Mouse (Mus musculus) liver, embryonic 14.5 days (tissue): ENCODE measurements around the gene Atp6v1g2. TPM values are rescaled to one million over a fixed set of nuclear protein-coding genes. Genes with fewer than 3 reads are reported as not detected.

ENCODE experiments used
- ATAC-seq: fragments of 200-750 bp; cut with Nextera tagmentation; 2 replicates; pipeline ENCODE4 v1.8.0; 2017; ENCODE audit warnings: moderate number of reproducible peaks, mild to moderate bottlenecking, moderate library complexity; ENCODE audit not compliant: insufficient read depth
- DNase-seq, 3 experiments: peaks; one replicate each; pipeline ENCODE4 v3.0.0-alpha.2; 2012 to 2013; ENCODE audit warnings: low read depth in 3 of 3, low spot score in 3 of 3
- H3K27ac ChIP-seq: fragments of 300-500 bp; sonication (generic); 2 replicates; pipeline ENCODE4 v1.5.1; 2014; ENCODE audit warnings: moderate library complexity, mild to moderate bottlenecking, control low read depth, inconsistent platforms
- H3K27me3 ChIP-seq: fragments of 300-500 bp; sonication (generic); 2 replicates; pipeline ENCODE4 v1.6.1; 2014; ENCODE audit warnings: mild to moderate bottlenecking, low read length, moderate library complexity; ENCODE audit not compliant: control insufficient read depth, insufficient read depth
- H3K36me3 ChIP-seq: fragments of 300-500 bp; sonication (generic); replicated peaks from 2 replicates; pipeline ENCODE4 v1.6.1; 2014; ENCODE audit warnings: low read depth; ENCODE audit not compliant: control insufficient read depth, insufficient read depth
- H3K4me1 ChIP-seq, 2 experiments: fragments of 200-500 bp in 1 of 2; fragments of 300-500 bp in 1 of 2; sonication (generic) in 1 of 2; replicated peaks; 2 replicates each; pipeline ENCODE4 v1.6.1; 2012 to 2014; ENCODE audit warnings: antibody characterized with exemption in 1 of 2, inconsistent platforms in 1 of 2, low read length in 1 of 2; ENCODE audit not compliant: control insufficient read depth in 2 of 2, insufficient read depth in 2 of 2
- H3K4me2 ChIP-seq: fragments of 300-500 bp; sonication (generic); 2 replicates; pipeline ENCODE4 v1.6.1; 2014; ENCODE audit warnings: low read depth, mild to moderate bottlenecking, control low read depth, moderate library complexity
- H3K4me3 ChIP-seq, 2 experiments: fragments of 200-500 bp in 1 of 2; fragments of 300-500 bp in 1 of 2; sonication (generic) in 1 of 2; 2 replicates each; pipeline ENCODE4 v1.5.1; 2012 to 2014; ENCODE audit warnings: low read depth in 2 of 2, low read length in 2 of 2, mild to moderate bottlenecking in 2 of 2, control low read depth in 1 of 2, inconsistent platforms in 1 of 2, moderate library complexity in 1 of 2; ENCODE audit not compliant: insufficient read depth in 1 of 2
- H3K9ac ChIP-seq: fragments of 300-500 bp; sonication (generic); replicated peaks from 2 replicates; pipeline ENCODE4 v1.6.1; 2014; ENCODE audit warnings: mild to moderate bottlenecking, control low read depth, moderate library complexity
- H3K9me3 ChIP-seq: fragments of 300-500 bp; sonication (generic); 2 replicates; pipeline ENCODE4 v1.6.1; 2016; ENCODE audit warnings: low read length, mixed read lengths; ENCODE audit not compliant: control insufficient read depth
- CTCF ChIP-seq: IDR thresholded peaks from 2 replicates; pipeline ENCODE4 v1.5.1; 2016; ENCODE audit warnings: antibody characterized with exemption, low read depth, control low read depth
- EP300 ChIP-seq: IDR thresholded peaks from 2 replicates; pipeline ENCODE4 v1.6.1; 2016; ENCODE audit warnings: antibody characterized with exemption, low read depth
- WGBS: fragments of 180-500 bp; shearing (Covaris S2); extraction: QIAGEN DNeasy Blood & Tissue Kit; methylation state at CpG from one replicate; pipeline ENCODE4 v1.1.7; 2014; ENCODE audit not compliant: insufficient replicate concordance; 5-methylcytosine and 5-hydroxymethylcytosine counted together
- polyA plus RNA-seq, 2 experiments: library from polyadenylated mRNA; depleted of rRNA in 1 of 2; stranded (reverse) in 1 of 2; unstranded in 1 of 2; fragments of >200 nt; fragmentation: Nextera tagmentation in 1 of 2; extraction: Ambion mirVana in 1 of 2; gene quantifications; 2 replicates each; pipeline versions ENCODE4 v1.2.1 to v1.2.3; 2012 to 2014

Gene Atp6v1g2
- polyA plus RNA-seq, 2 experiments: 0.76 to 1.8 TPM

GRCm38 (mm10) chr17:35193881-35194843 is 39.3 kb upstream of the Atp6v1g2 start, which contains the start of gene Ltb:
Gene Ltb, plus strand, starts transcription at chr17:35194439.
- DNase-seq (no peak), ATAC-seq (no peak)
- H3K9me3 ChIP-seq: no peaks in the 10 kb centered on the region
- TF ChIP-seq EP300 (no peak), CTCF (no peak)
- no peak within 1 kb of the TSS for H3K9ac ChIP-seq
- peak within 1 kb of the TSS in 1 of 2 experiments; percentile 43; a peak in 1 of 4 replicates for H3K4me3 ChIP-seq
- no peak within 1 kb of the TSS for H3K27ac ChIP-seq
- peaks cover 0 to 13% of the 10 kb centered on the region in 2 experiments; a peak in 2 of 4 replicates for H3K4me1 ChIP-seq
- WGBS: 43% methylated on average over 28 of the region's 28 CpGs
- no peaks in the 10 kb centered on the region for H3K36me3 ChIP-seq
- H3K27me3 ChIP-seq: peaks cover 14% of the 10 kb centered on the region
- peak within 1 kb of the TSS; percentile 65 for H3K4me2 ChIP-seq

GRCm38 (mm10) chr17:35194844-35195630 is 38.4 kb upstream of the Atp6v1g2 start:
- Histone ChIP-seq H3K36me3 (no peaks in the 10 kb centered on the region), H3K27ac (no peak overlapping the region), H3K4me3 (peak overlapping the region; percentile 43 to 44), H3K9ac (no peak overlapping the region), H3K4me2 (peak overlapping the region; percentile 65), H3K27me3 (peaks cover 14% of the 10 kb centered on the region), H3K9me3 (no peaks in the 10 kb centered on the region), H3K4me1 (peaks cover 0 to 10% of the 10 kb centered on the region in 2 experiments; a peak in 2 of 4 replicates)
- TF ChIP-seq EP300 (no peak), CTCF (no peak)
- DNase-seq: no peak
- no peak; the same call in 1 of the 2 replicates for ATAC-seq
- 34% methylated on average over 19 of the region's 19 CpGs for WGBS

- H3K27ac ChIP-seq: no peak overlapping the region
- H3K4me2 ChIP-seq: peak overlapping the region; percentile 65
- no peaks in the 10 kb centered on the region for H3K9me3 ChIP-seq
- H3K27me3 ChIP-seq: peaks cover 19% of the 10 kb centered on the region
- no peaks in the 10 kb centered on the region for H3K36me3 ChIP-seq
- peak overlapping the region; percentile 43 to 44 for H3K4me3 ChIP-seq
- H3K4me1 ChIP-seq: peaks cover 0 to 11% of the 10 kb centered on the region in 2 experiments; a peak in 2 of 4 replicates
- TF ChIP-seq EP300 (no peak), CTCF (peak; percentile 88)
- DNase-seq: no peak
- peak; percentile 71; the same call in 1 of the 2 replicates for ATAC-seq
- no peak overlapping the region for H3K9ac ChIP-seq
- 1% methylated on average over 66 of the region's 66 CpGs for WGBS
Measured at GRCm38 (mm10) chr17:35195631-35196320, 37.7 kb upstream of the Atp6v1g2 start.

GRCm38 (mm10) chr17:35196321-35196641 is 37.2 kb upstream of the Atp6v1g2 start:
- peaks cover 0 to 12% of the 10 kb centered on the region in 2 experiments; a peak in 2 of 4 replicates for H3K4me1 ChIP-seq
- H3K4me2 ChIP-seq: peak overlapping the region; percentile 65
- no peak overlapping the region for H3K9ac ChIP-seq
- no peaks in the 10 kb centered on the region for H3K9me3 ChIP-seq
- H3K36me3 ChIP-seq: no peaks in the 10 kb centered on the region
- H3K27ac ChIP-seq: no peak overlapping the region
- H3K27me3 ChIP-seq: peaks cover 23% of the 10 kb centered on the region
- no peak for ATAC-seq
- TF ChIP-seq CTCF: no peak
- no peak for TF ChIP-seq EP300
- H3K4me3 ChIP-seq: no peak overlapping the region; a peak in 2 of 4 replicates
- DNase-seq: no peak
- 39% methylated on average over 9 of the region's 9 CpGs for WGBS
